Mouse (Mus musculus): Measurements from ENCODE around the gene Ddx17. TPM values are rescaled to one million over a fixed set of nuclear protein-coding genes. Genes with fewer than 3 reads are reported as not detected.

Ddx17 gene
- polyA plus RNA-seq (2014; fragmentation: Nextera tagmentation; extraction: Ambion mirVana), result 106 and 113 TPM in 2 replicates

DNA sequence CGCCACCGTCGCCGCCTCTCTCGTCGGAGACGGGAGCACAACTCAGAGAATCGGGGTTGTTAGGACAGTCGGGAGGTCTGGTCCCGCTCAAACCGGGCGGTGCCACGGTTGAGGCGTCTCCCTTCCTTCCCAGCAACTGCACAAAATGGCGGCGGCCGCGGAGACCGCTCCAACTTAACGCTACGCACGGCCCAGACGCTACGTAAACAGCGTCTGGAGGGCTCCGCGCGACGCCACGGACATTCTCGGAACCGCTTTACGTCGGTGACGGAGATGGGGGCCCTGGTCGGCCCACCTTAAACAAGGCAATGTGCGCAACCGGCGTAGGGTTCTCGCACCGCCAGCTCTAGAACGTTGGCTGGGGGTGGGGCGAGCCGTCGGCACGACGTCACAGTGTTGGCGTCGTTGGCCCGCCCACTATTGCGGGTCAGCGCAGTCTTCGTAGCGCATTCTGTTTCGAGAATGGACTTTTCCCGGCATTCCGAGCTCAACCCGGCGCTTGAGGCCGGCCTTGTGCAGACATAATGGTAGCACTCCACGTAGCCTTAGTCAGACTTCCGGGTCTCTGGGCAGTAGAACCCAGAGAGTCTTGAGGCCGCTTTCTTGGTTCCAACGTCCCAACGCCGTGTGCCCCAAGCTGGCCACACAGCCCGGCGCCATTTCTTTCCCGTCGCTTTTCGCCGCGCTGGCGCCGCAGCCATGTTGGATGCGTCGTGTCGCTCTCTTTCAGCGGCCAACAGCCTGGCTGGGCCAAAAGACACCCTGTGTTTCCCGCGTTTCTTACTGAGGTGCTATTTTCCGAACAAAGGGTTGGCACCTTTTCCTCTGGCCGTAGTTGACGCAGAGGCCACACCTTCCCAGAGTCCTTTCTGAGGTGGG is at the start of gene Ddx17:
Ddx17 (minus strand) TSS at position 332 of the 879 bp plus-strand sequence.
- H3K36me3 ChIP-seq (ENCODE audit: control insufficient read depth, insufficient read depth, low read length), result peaks cover 27% of the 10 kb centered on the region
- peaks cover 16% of the 10 kb centered on the region for H3K4me1 ChIP-seq (ENCODE audit: control insufficient read depth, insufficient read depth, low read length)
- peak within 1 kb of the TSS; percentile 80 for H3K4me2 ChIP-seq (replicated peaks; ENCODE audit: low read depth, low read length)
- H3K27me3 ChIP-seq (ENCODE audit: control insufficient read depth, insufficient read depth, low read length), result no peaks in the 10 kb centered on the region
- peak within 1 kb of the TSS; percentile 99 for H3K27ac ChIP-seq (ENCODE audit: low read length)
- peak within 1 kb of the TSS; percentile 95 for H3K4me3 ChIP-seq (ENCODE audit: low read depth, low read length)
- WGBS, result 1% methylated on average over 84 of the region's 84 CpGs
- ATAC-seq (ENCODE audit: insufficient number of reproducible peaks, insufficient read depth, low FRiP score, low read depth), result peak; percentile 98
- H3K9ac ChIP-seq (replicated peaks; ENCODE audit: low read depth, low read length), result peak within 1 kb of the TSS; percentile 97
- no peaks in the 10 kb centered on the region for H3K9me3 ChIP-seq (ENCODE audit: control insufficient read depth, low read depth, low read length)

- Histone ChIP-seq H3K36me3 (ENCODE audit: control insufficient read depth, insufficient read depth, low read length) (no peaks in the 10 kb centered on the region), H3K27ac (ENCODE audit: low read length) (no peak overlapping the region), H3K4me3 (ENCODE audit: low read depth, low read length) (no peak overlapping the region), H3K9ac (replicated peaks; ENCODE audit: low read depth, low read length) (no peak overlapping the region), H3K9me3 (ENCODE audit: control insufficient read depth, low read depth, low read length) (no peaks in the 10 kb centered on the region), H3K4me2 (replicated peaks; ENCODE audit: low read depth, low read length) (no peak overlapping the region), H3K4me1 (ENCODE audit: control insufficient read depth, insufficient read depth, low read length) (no peaks in the 10 kb centered on the region), H3K27me3 (ENCODE audit: control insufficient read depth, insufficient read depth, low read length) (no peaks in the 10 kb centered on the region)
- WGBS, result 71% methylated on average over 1 of the region's 1 CpGs
- no peak for ATAC-seq (ENCODE audit: insufficient number of reproducible peaks, insufficient read depth, low FRiP score, low read depth)
Observed at GRCm38 (mm10) chr15:79581581-79581980, 35.0 kb upstream of the Ddx17 start.

- no peaks in the 10 kb centered on the region for H3K9me3 ChIP-seq (ENCODE audit: control insufficient read depth, low read depth, low read length)
- H3K36me3 ChIP-seq (ENCODE audit: control insufficient read depth, insufficient read depth, low read length), result no peaks in the 10 kb centered on the region
- no peak overlapping the region for H3K27ac ChIP-seq (ENCODE audit: low read length)
- no peak for ATAC-seq (ENCODE audit: insufficient number of reproducible peaks, insufficient read depth, low FRiP score, low read depth)
- no peak overlapping the region for H3K9ac ChIP-seq (replicated peaks; ENCODE audit: low read depth, low read length)
- no peaks in the 10 kb centered on the region for H3K27me3 ChIP-seq (ENCODE audit: control insufficient read depth, insufficient read depth, low read length)
- H3K4me1 ChIP-seq (ENCODE audit: control insufficient read depth, insufficient read depth, low read length), result no peaks in the 10 kb centered on the region
- no peak overlapping the region for H3K4me2 ChIP-seq (replicated peaks; ENCODE audit: low read depth, low read length)
- H3K4me3 ChIP-seq (ENCODE audit: low read depth, low read length), result no peak overlapping the region
- WGBS, result 56% methylated on average over 6 of the region's 6 CpGs
Observed at GRCm38 (mm10) chr15:79577671-79578426, 31.3 kb upstream of the Ddx17 start.

DNA sequence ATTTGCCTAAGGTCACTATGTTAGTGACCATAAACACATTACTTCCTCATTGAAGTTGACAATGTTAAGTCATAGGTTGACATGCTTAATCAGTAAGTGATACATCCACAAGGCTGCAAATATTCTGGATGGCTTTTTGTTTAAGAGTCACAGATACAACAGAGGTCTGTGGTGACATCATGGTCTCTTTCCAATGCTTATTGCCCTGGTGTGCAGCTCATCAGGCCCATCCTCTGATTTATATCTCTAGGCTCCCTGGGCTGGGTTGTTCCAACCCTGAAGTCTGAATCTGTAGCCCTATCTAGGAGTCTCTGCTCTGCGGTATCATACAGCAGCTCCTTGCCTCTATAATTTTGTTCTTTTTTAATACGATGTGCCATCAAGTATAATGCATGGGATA is 30.4 kb upstream of the Ddx17 start:
- Histone ChIP-seq H3K4me3 (ENCODE audit: low read depth, low read length) (no peak overlapping the region), H3K4me2 (replicated peaks; ENCODE audit: low read depth, low read length) (no peak overlapping the region), H3K36me3 (ENCODE audit: control insufficient read depth, insufficient read depth, low read length) (no peaks in the 10 kb centered on the region), H3K4me1 (ENCODE audit: control insufficient read depth, insufficient read depth, low read length) (no peaks in the 10 kb centered on the region), H3K9me3 (ENCODE audit: control insufficient read depth, low read depth, low read length) (no peaks in the 10 kb centered on the region), H3K9ac (replicated peaks; ENCODE audit: low read depth, low read length) (no peak overlapping the region), H3K27me3 (ENCODE audit: control insufficient read depth, insufficient read depth, low read length) (no peaks in the 10 kb centered on the region), H3K27ac (ENCODE audit: low read length) (no peak overlapping the region)
- 95% methylated on average over 2 of the region's 2 CpGs for WGBS
- ATAC-seq (ENCODE audit: insufficient number of reproducible peaks, insufficient read depth, low FRiP score, low read depth), result no peak

GRCm38 (mm10) chr15:79575543-79576222 is 29.1 kb upstream of the Ddx17 start:
- no peak overlapping the region for H3K27ac ChIP-seq (ENCODE audit: low read length)
- no peaks in the 10 kb centered on the region for H3K36me3 ChIP-seq (ENCODE audit: control insufficient read depth, insufficient read depth, low read length)
- 51% methylated on average over 1 of the region's 1 CpGs for WGBS
- H3K9ac ChIP-seq (replicated peaks; ENCODE audit: low read depth, low read length), result no peak overlapping the region
- ATAC-seq (ENCODE audit: insufficient number of reproducible peaks, insufficient read depth, low FRiP score, low read depth), result no peak
- H3K4me3 ChIP-seq (ENCODE audit: low read depth, low read length), result no peak overlapping the region
- no peaks in the 10 kb centered on the region for H3K4me1 ChIP-seq (ENCODE audit: control insufficient read depth, insufficient read depth, low read length)
- no peak overlapping the region for H3K4me2 ChIP-seq (replicated peaks; ENCODE audit: low read depth, low read length)
- no peaks in the 10 kb centered on the region for H3K9me3 ChIP-seq (ENCODE audit: control insufficient read depth, low read depth, low read length)
- no peaks in the 10 kb centered on the region for H3K27me3 ChIP-seq (ENCODE audit: control insufficient read depth, insufficient read depth, low read length)

DNA sequence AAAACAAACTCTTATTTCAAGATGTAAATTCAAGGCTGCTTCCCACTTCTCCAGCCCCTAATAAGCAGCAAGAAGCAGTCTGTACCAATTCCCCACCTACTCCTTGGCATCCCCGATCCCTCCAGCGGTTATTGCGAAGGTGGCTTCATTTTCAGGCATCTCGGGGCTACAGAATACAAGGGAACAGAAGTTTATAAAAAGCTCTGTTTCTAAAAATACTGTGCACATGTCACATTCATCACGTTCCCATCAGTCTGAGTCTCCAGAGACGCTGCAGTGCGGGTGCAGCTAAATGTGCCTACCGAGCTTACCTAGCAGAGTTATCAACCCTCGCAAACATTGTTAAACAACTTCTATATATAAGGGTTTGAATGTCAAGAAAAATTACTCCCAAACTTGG is 15.9 kb upstream of the Ddx17 start:
- Histone ChIP-seq H3K4me3 (ENCODE audit: low read depth, low read length) (no peak overlapping the region), H3K9ac (replicated peaks; ENCODE audit: low read depth, low read length) (no peak overlapping the region), H3K27ac (ENCODE audit: low read length) (no peak overlapping the region), H3K9me3 (ENCODE audit: control insufficient read depth, low read depth, low read length) (no peaks in the 10 kb centered on the region), H3K27me3 (ENCODE audit: control insufficient read depth, insufficient read depth, low read length) (no peaks in the 10 kb centered on the region), H3K36me3 (ENCODE audit: control insufficient read depth, insufficient read depth, low read length) (no peaks in the 10 kb centered on the region), H3K4me2 (replicated peaks; ENCODE audit: low read depth, low read length) (no peak overlapping the region), H3K4me1 (ENCODE audit: control insufficient read depth, insufficient read depth, low read length) (no peaks in the 10 kb centered on the region)
- 52% methylated on average over 9 of the region's 9 CpGs for WGBS
- ATAC-seq (ENCODE audit: insufficient number of reproducible peaks, insufficient read depth, low FRiP score, low read depth), result no peak

GRCm38 (mm10) chr15:79559649-79560048 is 13.1 kb upstream of the Ddx17 start:
- Histone ChIP-seq H3K36me3 (ENCODE audit: control insufficient read depth, insufficient read depth, low read length) (no peaks in the 10 kb centered on the region), H3K9me3 (ENCODE audit: control insufficient read depth, low read depth, low read length) (no peaks in the 10 kb centered on the region), H3K27ac (ENCODE audit: low read length) (no peak overlapping the region), H3K27me3 (ENCODE audit: control insufficient read depth, insufficient read depth, low read length) (no peaks in the 10 kb centered on the region), H3K9ac (replicated peaks; ENCODE audit: low read depth, low read length) (no peak overlapping the region), H3K4me3 (ENCODE audit: low read depth, low read length) (no peak overlapping the region), H3K4me1 (ENCODE audit: control insufficient read depth, insufficient read depth, low read length) (no peaks in the 10 kb centered on the region), H3K4me2 (replicated peaks; ENCODE audit: low read depth, low read length) (no peak overlapping the region)
- ATAC-seq (ENCODE audit: insufficient number of reproducible peaks, insufficient read depth, low FRiP score, low read depth), result no peak
- 23% methylated on average over 3 of the region's 3 CpGs for WGBS

GRCm38 (mm10) chr15:79552566-79552965 is 6.0 kb upstream of the Ddx17 start:
- ATAC-seq (ENCODE audit: insufficient number of reproducible peaks, insufficient read depth, low FRiP score, low read depth), result no peak
- H3K9ac ChIP-seq (replicated peaks; ENCODE audit: low read depth, low read length), result no peak overlapping the region
- no peaks in the 10 kb centered on the region for H3K4me1 ChIP-seq (ENCODE audit: control insufficient read depth, insufficient read depth, low read length)
- H3K27ac ChIP-seq (ENCODE audit: low read length), result no peak overlapping the region
- H3K4me2 ChIP-seq (replicated peaks; ENCODE audit: low read depth, low read length), result no peak overlapping the region
- no peak overlapping the region for H3K4me3 ChIP-seq (ENCODE audit: low read depth, low read length)
- H3K27me3 ChIP-seq (ENCODE audit: control insufficient read depth, insufficient read depth, low read length), result no peaks in the 10 kb centered on the region
- H3K9me3 ChIP-seq (ENCODE audit: control insufficient read depth, low read depth, low read length), result no peaks in the 10 kb centered on the region
- WGBS, result 71% methylated on average over 5 of the region's 5 CpGs
- H3K36me3 ChIP-seq (ENCODE audit: control insufficient read depth, insufficient read depth, low read length), result no peaks in the 10 kb centered on the region

All from stomach, embryonic 14.5 days (tissue).